Mouse (Mus musculus): ENCODE results near the gene Nme7. TPM values are rescaled to one million over a fixed set of nuclear protein-coding genes. Genes with fewer than 3 reads are reported as not detected.

Nme7 gene
- total and polyA plus RNA-seq, 2 experiments from 2014 or later = 9.0 to 10.5 TPM

GRCm38 (mm10) chr1:164383621-164384020 lies 79.7 kb downstream of the Nme7 start:
- H3K4me3 ChIP-seq (ENCODE audit: low read depth, low read length) = no peak overlapping the region
- no peak for ATAC-seq (ENCODE audit: insufficient read depth, low read depth)
- no peak overlapping the region for H3K27ac ChIP-seq (ENCODE audit: low read depth)
- H3K9ac ChIP-seq (replicated peaks; ENCODE audit: low read depth, low read length) = no peak overlapping the region
- no peaks in the 10 kb centered on the region for H3K9me3 ChIP-seq (replicated peaks; ENCODE audit: control insufficient read depth, low read length)
- 83% methylated on average over 8 of the region's 8 CpGs for WGBS
- no peak for DNase-seq (ENCODE audit: low spot score)
- no peaks in the 10 kb centered on the region for H3K4me1 ChIP-seq (ENCODE audit: control insufficient read depth, insufficient read depth)
- no peak overlapping the region for H3K4me2 ChIP-seq (ENCODE audit: low read depth, low read length)
- no peaks in the 10 kb centered on the region for H3K27me3 ChIP-seq (ENCODE audit: control insufficient read depth, insufficient read depth, low read length)
- TF ChIP-seq CTCF (IDR thresholded peaks at IDR 0.05; ENCODE audit: low read depth) (no peak), EP300 (IDR thresholded peaks at IDR 0.05; ENCODE audit: low read depth) (no peak)
- H3K36me3 ChIP-seq (replicated peaks; ENCODE audit: control insufficient read depth, insufficient read depth, low read length) = no peaks in the 10 kb centered on the region

GRCm38 (mm10) chr1:164384354-164384753 lies 80.4 kb downstream of the Nme7 start:
- TF ChIP-seq EP300 (IDR thresholded peaks at IDR 0.05; ENCODE audit: low read depth) (no peak), CTCF (IDR thresholded peaks at IDR 0.05; ENCODE audit: low read depth) (no peak)
- ATAC-seq (ENCODE audit: insufficient read depth, low read depth) (no peak), DNase-seq (ENCODE audit: low spot score) (no peak)
- 92% methylated on average over 10 of the region's 10 CpGs for WGBS
- no peak overlapping the region for H3K9ac ChIP-seq (replicated peaks; ENCODE audit: low read depth, low read length)
- H3K36me3 ChIP-seq (replicated peaks; ENCODE audit: control insufficient read depth, insufficient read depth, low read length) = no peaks in the 10 kb centered on the region
- no peaks in the 10 kb centered on the region for H3K9me3 ChIP-seq (replicated peaks; ENCODE audit: control insufficient read depth, low read length)
- H3K4me2 ChIP-seq (ENCODE audit: low read depth, low read length) = no peak overlapping the region
- H3K4me1 ChIP-seq (ENCODE audit: control insufficient read depth, insufficient read depth) = no peaks in the 10 kb centered on the region
- H3K27me3 ChIP-seq (ENCODE audit: control insufficient read depth, insufficient read depth, low read length) = no peaks in the 10 kb centered on the region
- H3K4me3 ChIP-seq (ENCODE audit: low read depth, low read length) = no peak overlapping the region
- H3K27ac ChIP-seq (ENCODE audit: low read depth) = no peak overlapping the region

- no peak overlapping the region for H3K9ac ChIP-seq (replicated peaks; ENCODE audit: low read depth, low read length)
Measured at GRCm38 (mm10) chr1:164384972-164385371, 81.1 kb downstream of the Nme7 start.

DNA sequence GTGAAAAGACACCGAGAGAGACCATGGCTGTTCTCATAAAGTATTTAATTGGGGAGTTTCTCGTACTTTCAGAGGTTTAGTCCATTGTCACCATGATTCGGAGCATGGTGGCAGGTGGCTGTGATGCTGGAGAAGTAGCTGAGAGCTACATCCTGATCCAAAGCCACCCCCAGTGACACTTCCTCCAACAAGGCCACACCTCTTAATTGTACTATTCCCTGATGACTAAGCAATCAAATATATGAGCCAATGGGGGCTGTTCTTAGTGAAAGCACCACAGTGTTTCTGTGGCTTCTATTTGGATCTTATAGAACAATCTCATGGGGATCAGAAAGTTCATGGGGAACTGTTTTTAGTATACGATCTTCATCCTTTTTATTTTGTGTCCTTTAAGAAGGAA lies 85.8 kb downstream of the Nme7 start:
- Histone ChIP-seq H3K4me2 (ENCODE audit: low read depth, low read length) (no peak overlapping the region), H3K4me1 (ENCODE audit: control insufficient read depth, insufficient read depth) (peaks cover 4% of the 10 kb centered on the region; the same call in 1 of the 2 replicates), H3K9ac (replicated peaks; ENCODE audit: low read depth, low read length) (no peak overlapping the region), H3K27me3 (ENCODE audit: control insufficient read depth, insufficient read depth, low read length) (no peaks in the 10 kb centered on the region), H3K9me3 (replicated peaks; ENCODE audit: control insufficient read depth, low read length) (no peaks in the 10 kb centered on the region), H3K36me3 (replicated peaks; ENCODE audit: control insufficient read depth, insufficient read depth, low read length) (no peaks in the 10 kb centered on the region), H3K4me3 (ENCODE audit: low read depth, low read length) (no peak overlapping the region), H3K27ac (ENCODE audit: low read depth) (no peak overlapping the region)
- TF ChIP-seq CTCF (IDR thresholded peaks at IDR 0.05; ENCODE audit: low read depth) = no peak
- no peak for TF ChIP-seq EP300 (IDR thresholded peaks at IDR 0.05; ENCODE audit: low read depth)
- no peak for ATAC-seq (ENCODE audit: insufficient read depth, low read depth)
- no peak for DNase-seq (ENCODE audit: low spot score)
- 84% methylated on average over 4 of the region's 4 CpGs for WGBS

More at GRCm38 (mm10) chr1:164384972-164385371, 81.1 kb downstream of the Nme7 start:
- Histone ChIP-seq H3K4me2 (ENCODE audit: low read depth, low read length) (no peak overlapping the region), H3K27me3 (ENCODE audit: control insufficient read depth, insufficient read depth, low read length) (no peaks in the 10 kb centered on the region), H3K27ac (ENCODE audit: low read depth) (no peak overlapping the region), H3K9me3 (replicated peaks; ENCODE audit: control insufficient read depth, low read length) (no peaks in the 10 kb centered on the region), H3K4me1 (ENCODE audit: control insufficient read depth, insufficient read depth) (no peaks in the 10 kb centered on the region), H3K36me3 (replicated peaks; ENCODE audit: control insufficient read depth, insufficient read depth, low read length) (no peaks in the 10 kb centered on the region), H3K4me3 (ENCODE audit: low read depth, low read length) (no peak overlapping the region)
- TF ChIP-seq CTCF (IDR thresholded peaks at IDR 0.05; ENCODE audit: low read depth) = no peak
- TF ChIP-seq EP300 (IDR thresholded peaks at IDR 0.05; ENCODE audit: low read depth) = no peak
- WGBS = 87% methylated on average over 6 of the region's 6 CpGs
- ATAC-seq (ENCODE audit: insufficient read depth, low read depth) (no peak), DNase-seq (ENCODE audit: low spot score) (no peak)

DNA sequence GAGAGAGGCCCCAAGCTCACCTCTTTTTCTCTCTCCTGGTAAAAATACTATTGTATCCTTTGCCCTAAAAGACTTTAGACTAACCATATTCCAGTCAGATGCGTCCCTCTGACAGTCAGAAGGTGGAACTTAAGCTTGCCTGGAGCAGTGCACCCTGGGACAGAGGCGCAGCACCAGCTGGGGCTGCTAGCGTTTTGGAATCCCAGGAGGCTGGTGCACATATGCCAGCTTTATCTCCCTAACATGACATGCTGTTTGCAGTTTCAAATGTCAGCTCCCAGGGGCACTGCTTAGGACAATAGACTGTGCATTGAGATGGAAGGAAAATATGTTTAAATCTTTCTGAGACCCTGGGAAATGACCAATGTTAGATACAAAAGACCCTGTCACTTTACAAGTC lies 88.3 kb downstream of the Nme7 start:
- Histone ChIP-seq H3K36me3 (replicated peaks; ENCODE audit: control insufficient read depth, insufficient read depth, low read length) (no peaks in the 10 kb centered on the region), H3K9me3 (replicated peaks; ENCODE audit: control insufficient read depth, low read length) (no peaks in the 10 kb centered on the region), H3K27me3 (ENCODE audit: control insufficient read depth, insufficient read depth, low read length) (no peaks in the 10 kb centered on the region), H3K27ac (ENCODE audit: low read depth) (peak overlapping the region; percentile 69), H3K9ac (replicated peaks; ENCODE audit: low read depth, low read length) (no peak overlapping the region; the same call in 1 of the 2 replicates), H3K4me1 (ENCODE audit: control insufficient read depth, insufficient read depth) (peaks cover 4% of the 10 kb centered on the region; the same call in 1 of the 2 replicates), H3K4me2 (ENCODE audit: low read depth, low read length) (no peak overlapping the region), H3K4me3 (ENCODE audit: low read depth, low read length) (no peak overlapping the region)
- WGBS = 17% methylated on average over 3 of the region's 3 CpGs
- no peak for TF ChIP-seq CTCF (IDR thresholded peaks at IDR 0.05; ENCODE audit: low read depth)
- TF ChIP-seq EP300 (IDR thresholded peaks at IDR 0.05; ENCODE audit: low read depth) = no peak
- DNase-seq (ENCODE audit: low spot score) (peak; percentile 45), ATAC-seq (ENCODE audit: insufficient read depth, low read depth) (peak; percentile 93)

DNA sequence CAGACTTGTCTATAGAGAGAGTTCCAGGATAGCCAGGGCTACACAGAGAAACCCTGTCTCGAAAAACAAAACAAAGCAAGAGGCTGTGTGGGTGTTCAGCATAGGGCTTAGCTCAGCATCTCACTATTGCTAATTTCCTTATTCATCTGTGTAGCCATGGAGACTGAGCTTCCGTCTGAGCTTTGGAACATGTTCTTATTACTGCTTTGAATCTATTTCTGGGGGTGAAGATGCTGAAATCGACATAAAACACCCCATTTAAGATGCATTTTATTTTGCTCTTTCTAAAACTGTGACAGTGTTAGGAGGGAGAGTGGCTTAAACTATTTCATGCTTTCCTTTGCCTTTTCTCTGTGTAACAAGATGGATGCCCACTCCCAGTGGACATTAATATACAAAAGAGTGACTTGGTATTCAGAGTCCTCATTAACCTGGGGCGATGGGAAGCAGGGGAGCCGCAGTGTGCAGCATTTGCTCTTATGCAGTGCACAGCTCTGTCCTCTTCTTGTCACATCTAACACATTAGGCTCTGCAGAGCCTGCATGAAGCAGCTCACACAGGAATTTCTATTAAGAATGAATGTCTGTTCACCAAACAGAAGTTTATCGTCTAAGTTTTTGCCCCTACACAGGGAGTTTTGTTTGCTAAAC lies 91.3 kb downstream of the Nme7 start:
- peaks cover 4% of the 10 kb centered on the region; the same call in 1 of the 2 replicates for H3K4me1 ChIP-seq (ENCODE audit: control insufficient read depth, insufficient read depth)
- H3K36me3 ChIP-seq (replicated peaks; ENCODE audit: control insufficient read depth, insufficient read depth, low read length) = no peaks in the 10 kb centered on the region
- no peak overlapping the region for H3K9ac ChIP-seq (replicated peaks; ENCODE audit: low read depth, low read length)
- no peaks in the 10 kb centered on the region for H3K27me3 ChIP-seq (ENCODE audit: control insufficient read depth, insufficient read depth, low read length)
- no peaks in the 10 kb centered on the region for H3K9me3 ChIP-seq (replicated peaks; ENCODE audit: control insufficient read depth, low read length)
- H3K4me2 ChIP-seq (ENCODE audit: low read depth, low read length) = no peak overlapping the region
- H3K27ac ChIP-seq (ENCODE audit: low read depth) = no peak overlapping the region
- H3K4me3 ChIP-seq (ENCODE audit: low read depth, low read length) = no peak overlapping the region
- no peak for DNase-seq (ENCODE audit: low spot score)
- TF ChIP-seq CTCF (IDR thresholded peaks at IDR 0.05; ENCODE audit: low read depth) (no peak), EP300 (IDR thresholded peaks at IDR 0.05; ENCODE audit: low read depth) (no peak)
- ATAC-seq (ENCODE audit: insufficient read depth, low read depth) = no peak
- 73% methylated on average over 6 of the region's 6 CpGs for WGBS

Measured in heart, postnatal 0 days (tissue).